Mouse (Mus musculus) neutrophil, adult 5-6 weeks (primary cell): Measurements from ENCODE around the gene Arfgap2. TPM values are rescaled to one million over a fixed set of nuclear protein-coding genes. Genes with fewer than 3 reads are reported as not detected.

Source experiments
- total RNA-seq: library from RNA; stranded (forward); fragments of 200-1000 nt; gene quantifications from 2 replicates; pipeline ENCODE4 v1.2.3, GENCODE M21; 2017

Arfgap2 gene
- total RNA-seq, 1 experiment from 2014 or later: 48.3 TPM

Other genes with a start within 250 kb of the Arfgap2 start
- 0.47 TPM in 1 of 2 replicates, not detected in the other for gene Rapsn, start 229.4 kb upstream of the Arfgap2 start, total RNA-seq
- 132 and 144 TPM in 2 replicates for gene Psmc3, start 211.0 kb upstream of the Arfgap2 start, total RNA-seq
- 17.0 and 20.4 TPM in 2 replicates for gene Slc39a13, start 194.6 kb upstream of the Arfgap2 start, total RNA-seq
- gene Spi1, start 182.6 kb upstream of the Arfgap2 start, total RNA-seq: 388 and 389 TPM in 2 replicates
- gene Mybpc3, start 146.8 kb upstream of the Arfgap2 start, total RNA-seq: 1.3 and 2.1 TPM in 2 replicates
- 126 and 151 TPM in 2 replicates for gene Madd, start 81.1 kb upstream of the Arfgap2 start, total RNA-seq
- gene Nr1h3, start 62.1 kb upstream of the Arfgap2 start, total RNA-seq: 0.58 and 0.74 TPM in 2 replicates
- gene Acp2, start 62.1 kb upstream of the Arfgap2 start, total RNA-seq: 8.1 and 9.1 TPM in 2 replicates
- gene Ddb2, start 28.0 kb upstream of the Arfgap2 start, total RNA-seq: 42.1 and 44.1 TPM in 2 replicates
- not detected in 2 replicates for gene Pacsin3, start 9.0 kb upstream of the Arfgap2 start, total RNA-seq
- 1.7 and 2.9 TPM in 2 replicates for gene 1110051M20Rik, start 179.7 kb downstream of the Arfgap2 start, total RNA-seq
- gene Lrp4, start 192.5 kb downstream of the Arfgap2 start, total RNA-seq: 1.0 and 1.1 TPM in 2 replicates